ENCODE assay signal across 19 mouse cellular contexts in genomic region chr4:147813249-147813765, GRCm38 (mm10). TPM values are rescaled to one million over a fixed set of nuclear protein-coding genes. Genes with fewer than 3 reads are reported as not detected.
DNase-seq lines count a peak whose midpoint lies in the region; ATAC-seq and TF ChIP-seq lines count a peak whose summit lies in the region.
"Had no signal": no experiment of that assay in that cellular context is flagged by ENCODE, and none has a peak within 500 bp of the region (broad histone marks: within the 10 kb centered on the region; RNA-seq: fewer than 3 reads in every experiment).

No protein-coding gene starts in this region.

- H3K4me3 ChIP-seq in hindbrain, embryonic 13.5 days, result no peak overlapping the region
- H3K4me3 ChIP-seq in hindbrain, embryonic 16.5 days (ENCODE audit: low read length), result no peak overlapping the region
- no peak overlapping the region for H3K4me3 ChIP-seq in thymus, adult 2 months (ENCODE audit: control insufficient read depth, insufficient read depth, low read length)
- H3K4me3 ChIP-seq: forebrain, embryonic 13.5 days; layer of hippocampus, adult 2 months; liver, embryonic 15.5 days; neural tube, embryonic 12.5 days had no signal

- H3K36me3 ChIP-seq in hindbrain, embryonic 13.5 days, result no peaks in the 10 kb centered on the region
- no peaks in the 10 kb centered on the region for H3K36me3 ChIP-seq in hindbrain, embryonic 16.5 days (ENCODE audit: control insufficient read depth, insufficient read depth, low read length)
- no peaks in the 10 kb centered on the region for H3K36me3 ChIP-seq in thymus, adult 2 months (ENCODE audit: control insufficient read depth, insufficient read depth, low read length)
- H3K36me3 ChIP-seq: liver, embryonic 15.5 days; neural tube, embryonic 12.5 days had no signal

- peak; percentile 22 for DNase-seq in CD4-positive, CD25-positive, alpha-beta regulatory T cell, adult 2 months (ENCODE audit: low read depth, low spot score)
- peak; percentile 5 for DNase-seq in thymus, adult 2 months
- no peak for DNase-seq in thymus, adult 18-20 months
- no peak for DNase-seq in layer of hippocampus, postnatal 10 days (ENCODE audit: low spot score in 2 of 2)
- no peak for DNase-seq in adrenal gland, postnatal 14 days
- DNase-seq: cerebellum, adult 8-10 months; gastrocnemius, postnatal 36 days; kidney, adult 8-10 months; kidney, postnatal 14 days had no signal

- H3K27ac ChIP-seq in hindbrain, embryonic 13.5 days, result no peak overlapping the region
- no peak overlapping the region for H3K27ac ChIP-seq in hindbrain, embryonic 16.5 days (ENCODE audit: low read depth, low read length)
- H3K27ac ChIP-seq in thymus, adult 2 months (ENCODE audit: control insufficient read depth, insufficient read depth, low read length), result peak overlapping the region; percentile 17; the same call in 1 of the 2 replicates
- H3K27ac ChIP-seq: forebrain, embryonic 13.5 days; layer of hippocampus, adult 2 months; neural tube, embryonic 12.5 days had no signal

- peaks cover 14% of the 10 kb centered on the region; the same call in 1 of the 2 replicates for H3K9me3 ChIP-seq in hindbrain, embryonic 13.5 days
- H3K9me3 ChIP-seq in hindbrain, embryonic 16.5 days (ENCODE audit: control insufficient read depth, low read length), result no peaks in the 10 kb centered on the region; the same call in 1 of the 2 replicates
- H3K9me3 ChIP-seq: liver, embryonic 15.5 days had no signal

- TF ChIP-seq POLR2A in thymus, adult 2 months (IDR thresholded peaks at IDR 0.05; ENCODE audit: control insufficient read depth, extremely low read depth, insufficient read depth, low read length, poor library complexity), result no peak

- no peak overlapping the region for H3K9ac ChIP-seq in hindbrain, embryonic 13.5 days
- no peak overlapping the region for H3K9ac ChIP-seq in hindbrain, embryonic 16.5 days (ENCODE audit: low read depth, low read length)
- H3K9ac ChIP-seq: forebrain, embryonic 13.5 days; liver, embryonic 15.5 days; neural tube, embryonic 12.5 days had no signal

- H3K27me3 ChIP-seq in hindbrain, embryonic 13.5 days, result no peaks in the 10 kb centered on the region
- no peaks in the 10 kb centered on the region for H3K27me3 ChIP-seq in hindbrain, embryonic 16.5 days (replicated peaks; ENCODE audit: control insufficient read depth, insufficient read depth, low read length)
- H3K27me3 ChIP-seq in thymus, adult 2 months (ENCODE audit: control insufficient read depth, insufficient read depth, low read length), result no peaks in the 10 kb centered on the region
- H3K27me3 ChIP-seq: CH12.LX; forebrain, embryonic 13.5 days; liver, embryonic 15.5 days; neural tube, embryonic 12.5 days had no signal

- TF ChIP-seq CTCF in thymus, adult 2 months (IDR thresholded peaks at IDR 0.05; ENCODE audit: borderline replicate concordance, control insufficient read depth, extremely low read depth, insufficient read depth, low read length, poor library complexity), result no peak

- peaks cover 9% of the 10 kb centered on the region for H3K4me1 ChIP-seq in hindbrain, embryonic 13.5 days (replicated peaks)
- H3K4me1 ChIP-seq in hindbrain, embryonic 16.5 days (ENCODE audit: control insufficient read depth, insufficient read depth, low read depth, low read length), result no peaks in the 10 kb centered on the region
- peaks cover 7% of the 10 kb centered on the region for H3K4me1 ChIP-seq in thymus, adult 2 months (replicated peaks; ENCODE audit: control insufficient read depth, insufficient read depth, low read length)
- H3K4me1 ChIP-seq: neural tube, embryonic 12.5 days had no signal

- no peak for ATAC-seq in CD4-positive, CD25-positive, alpha-beta regulatory T cell, adult 4 months
- 0 out of 2 replicates have a peak, but pooled peaks have one; percentile 52 for ATAC-seq in hindbrain, embryonic 13.5 days (ENCODE audit: low FRiP score)
- no peak for ATAC-seq in hindbrain, embryonic 16.5 days
- ATAC-seq: forebrain, embryonic 13.5 days; inflammation-experienced regulatory T-cells, adult 6 months; lung, postnatal 0 days had no signal

- H3K4me2 ChIP-seq in hindbrain, embryonic 13.5 days, result no peak overlapping the region
- no peak overlapping the region for H3K4me2 ChIP-seq in hindbrain, embryonic 16.5 days (ENCODE audit: low read length)
- H3K4me2 ChIP-seq: forebrain, embryonic 13.5 days; neural tube, embryonic 12.5 days had no signal

- 43% methylated on average over 5 of the region's 5 CpGs for WGBS in hindbrain, embryonic 13.5 days
- WGBS in hindbrain, embryonic 16.5 days, result 51% methylated on average over 5 of the region's 5 CpGs
- 47% methylated on average over 5 of the region's 5 CpGs for WGBS in thymus, adult 2 months

RNA-seq across cellular contexts. Expression of gene Zfp984, which starts 3.7 kb away (rescaled TPM):
- 10 to 100 TPM; 26.7 to 34.3 TPM for polyA plus RNA-seq in CD4-positive, CD25-positive, alpha-beta regulatory T cell, adult 4 months (2017; shearing (Covaris generic))
- polyA plus RNA-seq in hindbrain, embryonic 13.5 days (2015; fragmentation: Nextera tagmentation; extraction: Ambion mirVana), result 4.1 and 4.8 TPM in 2 replicates
- 4.0 and 4.1 TPM in 2 replicates for polyA plus RNA-seq in hindbrain, embryonic 16.5 days (2015; fragmentation: Nextera tagmentation; extraction: Ambion mirVana)
- polyA plus RNA-seq in thymus, adult 2 months (2012; rRNA removed), result 0.84 and 1.3 TPM in 2 replicates
- total RNA-seq in layer of hippocampus, postnatal 10 days (2021), result 1 to 10 TPM; 3.4 to 4.2 TPM
- 4.6 and 5.9 TPM in 2 replicates for total RNA-seq in adrenal gland, postnatal 14 days (2021)

RNA-seq across cellular contexts. Expression of gene Zfp933, which starts 34.9 kb away (rescaled TPM):
- 1 to 10 TPM; 3.3 to 7.0 TPM for polyA plus RNA-seq in CD4-positive, CD25-positive, alpha-beta regulatory T cell, adult 4 months (2017; shearing (Covaris generic))
- polyA plus RNA-seq in hindbrain, embryonic 13.5 days (2015; fragmentation: Nextera tagmentation; extraction: Ambion mirVana), result 6.8 TPM in 2 replicates
- polyA plus RNA-seq in hindbrain, embryonic 16.5 days (2015; fragmentation: Nextera tagmentation; extraction: Ambion mirVana), result 6.2 and 7.8 TPM in 2 replicates
- polyA plus RNA-seq in thymus, adult 2 months (2012; rRNA removed), result 1.3 and 1.5 TPM in 2 replicates
- total RNA-seq in layer of hippocampus, postnatal 10 days (2021), result 10 to 100 TPM; 18.4 to 21.2 TPM
- 21.0 and 28.2 TPM in 2 replicates for total RNA-seq in adrenal gland, postnatal 14 days (2021)

RNA-seq across cellular contexts. Expression of gene Miip, which starts 55.3 kb away (rescaled TPM):
- 100 to 1,000 TPM in 1 of 2 experiments, 10 to 100 TPM in 1; 92.5 to 151 TPM for polyA plus RNA-seq in CD4-positive, CD25-positive, alpha-beta regulatory T cell, adult 4 months (2017; shearing (Covaris generic))
- 43.3 and 46.5 TPM in 2 replicates for polyA plus RNA-seq in hindbrain, embryonic 13.5 days (2015; fragmentation: Nextera tagmentation; extraction: Ambion mirVana)
- 37.6 and 38.7 TPM in 2 replicates for polyA plus RNA-seq in hindbrain, embryonic 16.5 days (2015; fragmentation: Nextera tagmentation; extraction: Ambion mirVana)
- 167 and 170 TPM in 2 replicates for polyA plus RNA-seq in thymus, adult 2 months (2012; rRNA removed)
- total RNA-seq in layer of hippocampus, postnatal 10 days (2021), result 10 to 100 TPM; 20.3 to 25.1 TPM
- total RNA-seq in adrenal gland, postnatal 14 days (2021), result 19.4 and 26.0 TPM in 2 replicates

RNA-seq across cellular contexts. Expression of gene Fv1, which starts 55.5 kb away (rescaled TPM):
- 1 to 10 TPM; 2.1 to 3.8 TPM for polyA plus RNA-seq in CD4-positive, CD25-positive, alpha-beta regulatory T cell, adult 4 months (2017; shearing (Covaris generic))
- 10.9 and 12.0 TPM in 2 replicates for polyA plus RNA-seq in hindbrain, embryonic 13.5 days (2015; fragmentation: Nextera tagmentation; extraction: Ambion mirVana)
- polyA plus RNA-seq in hindbrain, embryonic 16.5 days (2015; fragmentation: Nextera tagmentation; extraction: Ambion mirVana), result 8.4 and 11.5 TPM in 2 replicates
- 3.0 and 3.7 TPM in 2 replicates for polyA plus RNA-seq in thymus, adult 2 months (2012; rRNA removed)
- total RNA-seq in layer of hippocampus, postnatal 10 days (2021), result 1 to 10 TPM; 7.3 to 8.2 TPM
- 7.8 and 9.2 TPM in 2 replicates for total RNA-seq in adrenal gland, postnatal 14 days (2021)

Comparison
In these comparisons a context has a peak if more than half of its experiments do, and no peak if none do; other contexts are left out.
1. DNase-seq: peak in CD4-positive, CD25-positive, alpha-beta regulatory T cell, adult 2 months (single experiment) and thymus, adult 2 months (single experiment); none in thymus, adult 18-20 months (0 of 2), layer of hippocampus, postnatal 10 days (0 of 2) and adrenal gland, postnatal 14 days (single experiment).